Mouse (Mus musculus) intestine, postnatal 0 days (tissue): ENCODE measurements around the gene Gm10638. TPM values are rescaled to one million over a fixed set of nuclear protein-coding genes. Genes with fewer than 3 reads are reported as not detected.

ENCODE experiments used
- ATAC-seq: fragments of 200-750 bp; cut with Nextera tagmentation; 2 replicates; pipeline ENCODE4 v1.8.0; 2017; ENCODE audit warnings: mild to moderate bottlenecking, moderate TSS enrichment, moderate library complexity
- H3K27ac ChIP-seq: fragments of 300-500 bp; sonication (generic); 2 replicates; pipeline ENCODE4 v1.5.1; 2014; ENCODE audit warnings: mild to moderate bottlenecking, low read depth, low read length, moderate library complexity
- H3K27me3 ChIP-seq: fragments of 300-500 bp; sonication (generic); replicated peaks from 2 replicates; pipeline ENCODE4 v1.6.1; 2014; ENCODE audit warnings: low read length, mixed read lengths; ENCODE audit not compliant: control insufficient read depth, insufficient read depth
- H3K36me3 ChIP-seq: fragments of 300-500 bp; sonication (generic); 2 replicates; pipeline ENCODE4 v1.6.1; 2014; ENCODE audit warnings: mild to moderate bottlenecking, moderate library complexity; ENCODE audit not compliant: control insufficient read depth, insufficient read depth
- H3K4me1 ChIP-seq: fragments of 300-500 bp; sonication (generic); replicated peaks from 2 replicates; pipeline ENCODE4 v1.6.1; 2014; ENCODE audit warnings: antibody characterized with exemption, low read length, mixed read lengths; ENCODE audit not compliant: control insufficient read depth, insufficient read depth
- H3K4me2 ChIP-seq: fragments of 300-500 bp; sonication (generic); replicated peaks from 2 replicates; pipeline ENCODE4 v1.6.1; 2014; ENCODE audit warnings: low read depth, mild to moderate bottlenecking, moderate library complexity
- H3K4me3 ChIP-seq: fragments of 300-500 bp; sonication (generic); 2 replicates; pipeline ENCODE4 v1.5.1; 2014; ENCODE audit warnings: low read depth, low read length
- H3K9ac ChIP-seq: fragments of 300-500 bp; sonication (generic); 2 replicates; pipeline ENCODE4 v1.6.1; 2014; ENCODE audit warnings: mild to moderate bottlenecking, low read depth, low read length
- H3K9me3 ChIP-seq: fragments of 300-500 bp; sonication (generic); 2 replicates; pipeline ENCODE4 v1.6.1; 2016; ENCODE audit warnings: mixed run types; ENCODE audit not compliant: control insufficient read depth
- CTCF ChIP-seq: sonication (generic); IDR thresholded peaks from 2 replicates; pipeline ENCODE4 v1.5.1; 2016; ENCODE audit warnings: low read depth, mild to moderate bottlenecking, control low read depth, antibody characterized with exemption, moderate library complexity
- whole genome bisulfite sequencing: fragments of 180-500 bp; shearing (Covaris S2); extraction: QIAGEN DNeasy Blood & Tissue Kit; methylation state at CpG from one replicate; pipeline ENCODE4 v1.1.7; 2014; 5-methylcytosine and 5-hydroxymethylcytosine counted together
- polyA plus RNA-seq: library from polyadenylated mRNA; unstranded; fragments of >200 nt; fragmentation: Nextera tagmentation; extraction: Ambion mirVana; gene quantifications from 2 replicates; pipeline ENCODE4 v1.2.1, GENCODE M21; 2015

The Gm10638 gene
- polyA plus RNA-seq, 1 experiment from 2014 or later, result 4.3 TPM

DNA sequence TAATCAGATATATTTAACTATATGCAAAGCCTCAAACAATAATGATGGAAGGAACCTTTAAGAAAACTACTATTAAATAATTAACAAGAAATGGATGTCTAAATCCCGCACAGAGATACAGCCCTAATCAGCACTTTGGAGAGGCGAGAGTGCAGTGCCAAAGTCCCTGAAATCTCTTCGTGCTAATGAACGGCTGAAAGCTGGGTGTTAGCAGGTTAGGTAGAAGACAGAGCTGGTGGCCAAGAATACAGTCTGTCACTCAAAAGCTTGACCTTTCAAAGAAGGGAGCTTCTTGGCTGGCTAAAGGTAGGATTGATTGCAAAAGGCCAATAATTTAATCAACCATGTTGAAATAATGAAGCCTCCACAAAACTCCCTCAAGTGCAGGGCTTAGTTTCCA, 11.3 kb upstream of the Gm10638 start:
- Histone ChIP-seq H3K27ac (no peak overlapping the region), H3K27me3 (no peaks in the 10 kb centered on the region), H3K4me2 (no peak overlapping the region), H3K4me3 (no peak overlapping the region), H3K9me3 (no peaks in the 10 kb centered on the region), H3K36me3 (peaks cover 3% of the 10 kb centered on the region; the same call in 1 of the 2 replicates), H3K4me1 (peaks cover 10% of the 10 kb centered on the region; the same call in 1 of the 2 replicates), H3K9ac (no peak overlapping the region)
- no peak for TF ChIP-seq CTCF
- 44% methylated on average over 4 of the region's 4 CpGs for WGBS
- no peak for ATAC-seq

DNA sequence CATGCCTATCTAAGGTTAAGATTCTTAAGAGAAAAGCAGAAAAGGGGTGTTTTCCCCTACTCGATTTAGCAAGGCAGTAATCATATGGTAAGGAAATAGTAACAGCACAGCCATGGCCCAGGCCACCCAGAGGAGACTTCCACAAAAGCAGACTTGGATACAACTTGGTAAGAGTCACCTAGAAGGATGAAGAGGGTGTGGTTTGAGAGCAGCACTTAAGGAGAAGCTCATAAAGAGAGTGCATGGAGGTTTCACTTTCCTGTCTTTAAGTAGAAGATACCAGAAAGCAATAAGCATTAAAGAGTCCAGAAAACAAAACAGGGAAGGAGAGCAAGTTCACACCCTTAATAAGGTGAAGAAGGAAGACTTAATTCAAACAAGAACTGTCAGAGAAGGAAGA, 10.5 kb upstream of the Gm10638 start:
- H3K9me3 ChIP-seq, result no peaks in the 10 kb centered on the region
- H3K4me1 ChIP-seq, result peaks cover 10% of the 10 kb centered on the region; the same call in 1 of the 2 replicates
- 62% methylated on average over 1 of the region's 1 CpGs for WGBS
- no peak for TF ChIP-seq CTCF
- H3K27ac ChIP-seq, result no peak overlapping the region
- ATAC-seq, result no peak
- H3K36me3 ChIP-seq, result peaks cover 3% of the 10 kb centered on the region; the same call in 1 of the 2 replicates
- H3K27me3 ChIP-seq, result no peaks in the 10 kb centered on the region
- H3K9ac ChIP-seq, result no peak overlapping the region
- H3K4me2 ChIP-seq, result no peak overlapping the region
- H3K4me3 ChIP-seq, result no peak overlapping the region

DNA sequence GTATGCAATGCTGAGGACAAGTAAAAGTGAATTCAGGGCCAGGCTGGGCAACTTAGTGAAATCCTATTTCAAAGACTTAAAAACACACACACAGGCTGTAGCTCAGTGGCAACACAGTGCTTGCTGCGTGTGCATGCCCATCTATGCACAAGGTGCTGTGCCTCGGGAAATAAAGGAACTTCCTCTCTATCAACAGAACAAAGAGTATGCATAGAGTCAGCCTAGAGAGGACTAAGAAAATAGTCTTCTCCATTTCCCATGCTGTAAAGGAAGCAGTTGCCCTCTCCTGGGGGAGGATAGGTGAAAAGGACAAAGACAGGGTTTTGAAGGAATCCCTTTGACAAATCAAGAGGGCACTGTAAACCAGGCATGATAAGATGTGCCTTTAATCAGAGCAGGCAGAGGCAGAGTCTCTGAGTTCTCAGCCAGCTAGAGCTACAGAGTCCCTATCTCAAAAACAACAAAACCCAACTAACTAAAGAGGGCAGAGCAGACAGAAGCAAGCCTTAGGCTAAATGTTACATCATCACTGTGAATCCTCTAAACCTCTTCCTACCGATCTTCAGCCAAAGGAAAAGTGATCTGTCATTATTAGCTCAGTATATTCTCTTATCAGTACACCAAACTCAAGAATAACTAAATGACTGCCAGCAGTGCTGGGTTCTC, 9.9 kb upstream of the Gm10638 start:
- no peak for TF ChIP-seq CTCF
- Histone ChIP-seq H3K27ac (no peak overlapping the region), H3K4me1 (peaks cover 10% of the 10 kb centered on the region; the same call in 1 of the 2 replicates), H3K9ac (no peak overlapping the region), H3K27me3 (no peaks in the 10 kb centered on the region), H3K4me3 (no peak overlapping the region), H3K9me3 (no peaks in the 10 kb centered on the region), H3K36me3 (peaks cover 3% of the 10 kb centered on the region; the same call in 1 of the 2 replicates), H3K4me2 (no peak overlapping the region)
- no peak for ATAC-seq
- WGBS, result 39% methylated on average over 3 of the region's 3 CpGs

DNA sequence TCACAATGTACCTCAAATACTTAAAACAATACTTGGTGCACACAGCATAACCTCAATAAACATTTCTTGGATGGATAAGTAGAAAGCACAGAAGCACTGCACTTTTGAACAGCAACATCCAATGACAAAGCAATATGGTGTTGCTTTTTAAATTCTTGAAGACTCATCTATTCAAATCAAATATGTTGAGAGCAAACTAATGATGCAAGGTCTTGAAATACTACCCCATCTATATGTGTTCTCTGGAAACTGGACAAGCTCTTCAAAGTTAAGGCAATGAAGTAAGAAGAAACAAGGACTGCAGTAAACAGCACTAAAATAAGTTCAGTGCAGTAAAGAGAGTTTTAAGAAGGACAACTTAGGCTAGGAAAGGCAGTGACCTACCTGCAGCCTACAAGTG, 4.6 kb upstream of the Gm10638 start:
- Histone ChIP-seq H3K4me2 (no peak overlapping the region), H3K27me3 (no peaks in the 10 kb centered on the region), H3K27ac (no peak overlapping the region), H3K4me1 (peaks cover 4% of the 10 kb centered on the region), H3K4me3 (no peak overlapping the region), H3K9ac (no peak overlapping the region), H3K9me3 (no peaks in the 10 kb centered on the region), H3K36me3 (no peaks in the 10 kb centered on the region)
- TF ChIP-seq CTCF, result no peak
- no peak for ATAC-seq

DNA sequence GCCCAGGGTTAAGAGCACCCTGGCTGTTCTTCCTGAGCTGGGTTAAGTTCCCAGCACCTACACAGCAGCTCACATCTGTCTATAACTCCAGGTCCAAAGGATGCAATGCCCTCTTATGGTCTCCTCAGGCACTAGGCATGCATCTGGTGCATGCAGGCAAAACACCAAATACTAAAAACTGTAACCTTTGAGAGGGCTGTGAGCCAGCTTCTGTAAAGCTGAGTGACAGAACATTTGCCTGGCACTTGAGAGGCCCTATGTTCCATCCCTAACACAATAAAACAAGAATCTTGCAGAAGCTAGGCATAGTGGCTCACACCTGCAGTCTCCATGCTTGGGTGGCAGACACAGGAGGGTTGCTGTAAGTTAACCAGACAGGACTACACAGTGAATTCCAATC, 3.9 kb upstream of the Gm10638 start:
- ATAC-seq, result no peak
- no peak for TF ChIP-seq CTCF
- Histone ChIP-seq H3K27me3 (no peaks in the 10 kb centered on the region), H3K4me3 (no peak overlapping the region), H3K4me1 (peaks cover 6% of the 10 kb centered on the region), H3K4me2 (no peak overlapping the region), H3K9me3 (no peaks in the 10 kb centered on the region), H3K27ac (no peak overlapping the region), H3K9ac (no peak overlapping the region), H3K36me3 (no peaks in the 10 kb centered on the region)

DNA sequence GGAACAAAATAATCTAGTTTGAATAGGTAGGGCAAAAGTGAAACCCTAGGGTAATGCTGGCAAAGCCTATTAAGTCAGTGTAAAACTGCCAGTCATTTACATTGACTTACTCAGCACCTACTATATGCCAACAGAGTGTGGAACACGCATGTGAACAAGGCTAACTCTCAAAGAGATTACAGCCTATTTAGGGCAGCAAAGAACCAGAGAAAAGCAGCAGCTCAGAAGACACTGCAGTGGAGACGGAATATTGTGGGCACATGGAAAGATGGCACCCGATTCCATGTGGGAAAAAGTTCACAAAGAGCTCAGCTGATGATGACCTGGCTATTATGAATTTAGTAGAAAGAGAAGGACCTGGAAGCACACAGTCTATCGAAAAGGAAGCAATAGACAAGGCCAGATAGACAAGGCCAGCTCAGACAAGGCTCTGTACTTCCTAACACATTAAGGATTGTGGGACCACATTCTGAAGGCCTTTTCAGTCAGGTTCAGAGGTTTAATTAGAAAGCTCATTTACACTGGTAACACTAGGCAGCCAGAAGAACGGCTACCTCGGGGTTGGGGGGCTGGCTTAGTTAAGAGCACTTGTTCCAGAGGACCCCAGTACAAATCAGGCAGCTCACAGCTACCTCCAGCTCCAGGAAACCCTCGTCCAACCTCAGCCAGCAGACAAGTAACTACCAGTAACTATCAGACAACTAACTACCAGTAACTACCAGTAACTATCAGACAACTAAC, 2.7 kb upstream of the Gm10638 start:
- 86% methylated on average over 7 of the region's 7 CpGs for WGBS
- H3K36me3 ChIP-seq, result no peaks in the 10 kb centered on the region
- peaks cover 10% of the 10 kb centered on the region for H3K4me1 ChIP-seq
- no peak for ATAC-seq
- TF ChIP-seq CTCF, result no peak
- H3K4me2 ChIP-seq, result no peak overlapping the region
- H3K27me3 ChIP-seq, result no peaks in the 10 kb centered on the region
- no peak overlapping the region for H3K9ac ChIP-seq
- H3K27ac ChIP-seq, result no peak overlapping the region
- H3K4me3 ChIP-seq, result no peak overlapping the region
- H3K9me3 ChIP-seq, result no peaks in the 10 kb centered on the region
